8 mouse cellular contexts compared by ENCODE assay signal in the genomic region with DNA sequence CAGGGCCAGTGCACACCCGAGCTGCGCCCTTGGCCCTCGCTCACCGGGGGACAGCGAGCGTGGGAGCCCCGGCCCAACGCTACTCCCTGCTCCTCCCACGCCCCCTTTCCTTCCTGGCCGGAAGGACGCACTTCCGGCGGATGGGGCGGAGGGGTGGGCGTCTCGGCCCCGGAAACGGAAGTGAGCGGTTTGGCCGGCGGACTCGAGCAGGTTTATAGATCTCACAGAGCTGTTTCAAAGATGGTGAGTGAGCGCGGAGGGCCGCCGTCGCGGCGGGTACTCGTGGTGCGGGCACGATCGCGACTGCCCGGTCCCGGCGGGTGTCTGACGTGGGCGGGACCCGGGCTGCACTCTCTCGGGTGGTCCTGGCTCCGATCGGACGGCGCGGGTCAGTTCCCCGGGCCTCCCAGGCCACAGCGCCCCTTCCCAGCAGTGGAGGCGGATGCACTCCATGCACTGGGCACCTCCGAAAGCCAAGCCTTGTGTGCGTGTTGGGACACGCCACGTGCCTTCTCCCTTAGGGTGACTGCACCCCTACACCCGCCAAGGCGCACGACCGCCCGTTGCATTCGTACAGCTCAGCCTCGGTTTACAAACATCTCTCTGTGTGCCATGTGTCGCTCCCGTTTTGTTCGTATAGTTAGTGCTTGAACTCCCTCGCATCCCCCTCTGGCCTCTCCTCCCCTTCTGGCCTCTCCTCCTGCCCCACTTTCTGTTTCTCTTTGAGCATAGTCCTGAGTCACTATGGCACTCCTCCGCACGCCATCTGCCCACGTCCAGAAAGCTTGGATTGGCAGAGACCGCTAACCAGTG. TPM values are rescaled to one million over a fixed set of nuclear protein-coding genes. Genes with fewer than 3 reads are reported as not detected.
DNase-seq lines count a peak whose midpoint lies in the region; ATAC-seq lines count a peak whose summit lies in the region.

A gene (plus strand): TSS at position 13 of the 813 bp plus-strand sequence.

- H3K4me1 ChIP-seq in intestine, embryonic 14.5 days (replicated peaks; ENCODE audit: control insufficient read depth, insufficient read depth, low read length): peaks cover 7% of the 10 kb centered on the region

- ATAC-seq in intestine, embryonic 14.5 days (replicated peaks; ENCODE audit: low FRiP score, low TSS enrichment, low read depth): peak; percentile 92

- no peaks in the 10 kb centered on the region for H3K27me3 ChIP-seq in intestine, embryonic 14.5 days (replicated peaks; ENCODE audit: control insufficient read depth, insufficient read depth, low read length)

- H3K9ac ChIP-seq in intestine, embryonic 14.5 days (ENCODE audit: low read length): peak within 1 kb of the TSS; percentile 85

- H3K4me3 ChIP-seq in intestine, embryonic 14.5 days (ENCODE audit: low read depth, low read length): peak within 1 kb of the TSS; percentile 95

- peak within 1 kb of the TSS; percentile 72 for H3K4me2 ChIP-seq in intestine, embryonic 14.5 days (ENCODE audit: low read length)

- peak; percentile 94 to 97 for DNase-seq in adrenal gland, adult (ENCODE audit: inconsistent age in 2 of 2, low spot score in 1 of 2)
- peak; percentile 94 for DNase-seq in embryo, embryonic 10.5 days (ENCODE audit: low spot score)
- DNase-seq in gastrocnemius, postnatal 25 days: peak; percentile 89
- peak; percentile 92 for DNase-seq in intestine, embryonic 14.5 days (ENCODE audit: low spot score)
- DNase-seq in left cerebral cortex, postnatal 14 days (ENCODE audit: low spot score in 2 of 2): peak; percentile 91
- peak; percentile 92 for DNase-seq in mesoderm, embryonic 11.5 days (ENCODE audit: low read depth, low spot score)
- DNase-seq in right cerebral cortex, postnatal 36 days (ENCODE audit: low spot score in 2 of 2): peak; percentile 89 to 93
- DNase-seq in yolk sac, embryonic 10.5 days (ENCODE audit: low spot score): peak; percentile 91

- under 1% methylated on average over 63 of the region's 68 CpGs for WGBS in intestine, embryonic 14.5 days

- peak within 1 kb of the TSS; percentile 79 for H3K27ac ChIP-seq in intestine, embryonic 14.5 days (ENCODE audit: low read depth)

- intact Hi-C loops in left cerebral cortex, postnatal 14 days (cut with DNase I): loop anchor here (10.0 kb wide), 1 partner anchor 384 kb away; no protein-coding TSS in a partner anchor

- H3K36me3 ChIP-seq in intestine, embryonic 14.5 days (ENCODE audit: control insufficient read depth, insufficient read depth, low read length): peaks cover 30% of the 10 kb centered on the region

- H3K9me3 ChIP-seq in intestine, embryonic 14.5 days (ENCODE audit: control insufficient read depth, low read length): no peaks in the 10 kb centered on the region; the same call in 1 of the 2 replicates

RNA-seq across cellular contexts. Expression of the gene that starts here (rescaled TPM):
- 100 to 1,000 TPM; 137 to 142 TPM for total RNA-seq in gastrocnemius, postnatal 25 days (2021)
- polyA plus RNA-seq in intestine, embryonic 14.5 days (2014; fragmentation: Nextera tagmentation; extraction: Ambion mirVana): 418 and 439 TPM in 2 replicates
- total RNA-seq in left cerebral cortex, postnatal 14 days (2021): 100 to 1,000 TPM; 151 to 156 TPM

Comparison
In these comparisons a context has a peak if more than half of its experiments do, and no peak if none do; other contexts are left out.
1. Peak in every context shown above with its lines: DNase-seq, ATAC-seq, H3K4me3 ChIP-seq and H3K27ac ChIP-seq.